1 mouse cellular context compared by ENCODE assay signal in genomic region chr10:80949081-80949480, GRCm38 (mm10).
TF ChIP-seq lines count a peak whose summit lies in the region.

No protein-coding gene starts in this region.

TF ChIP-seq in MEL, 35 proteins besides CTCF, POLR2A, EP300 and RAD21:
- no peak for TF ChIP-seq TAL1 (IDR thresholded peaks at IDR 0.05; ENCODE audit: low read length)
- no peak for TF ChIP-seq USF2 (IDR thresholded peaks at IDR 0.05; ENCODE audit: borderline replicate concordance in 1 of 2, insufficient read depth in 1 of 2, low read depth in 1 of 2, low read length in 2 of 2)
- no peak for TF ChIP-seq MXI1 (IDR thresholded peaks at IDR 0.05; ENCODE audit: low read depth, low read length)
- no peak for TF ChIP-seq ZNF384 (IDR thresholded peaks at IDR 0.05; ENCODE audit: low read depth, low read length)
- no peak for TF ChIP-seq GATA1 (IDR thresholded peaks at IDR 0.05; ENCODE audit: low read depth, low read length)
- TF ChIP-seq POLR2AphosphoS5 (IDR thresholded peaks at IDR 0.05; ENCODE audit: borderline replicate concordance, low read depth, low read length): no peak
- no peak for TF ChIP-seq MYC (IDR thresholded peaks at IDR 0.05; ENCODE audit: low read depth, low read length)
- no peak for TF ChIP-seq NELFE (IDR thresholded peaks at IDR 0.05; ENCODE audit: low read depth, low read length)
- no peak for TF ChIP-seq HCFC1 (IDR thresholded peaks at IDR 0.05; ENCODE audit: low read depth, low read length)
- TF ChIP-seq UBTF (IDR thresholded peaks at IDR 0.05; ENCODE audit: borderline replicate concordance, insufficient read depth, low read depth, low read length): no peak
- TF ChIP-seq SMC3 (IDR thresholded peaks at IDR 0.05; ENCODE audit: low read depth, low read length): no peak
- no peak for TF ChIP-seq MYB (IDR thresholded peaks at IDR 0.05; ENCODE audit: low read depth, low read length)
- TF ChIP-seq MEF2A (IDR thresholded peaks at IDR 0.05; ENCODE audit: extremely low read depth, insufficient replicate concordance, low read depth, low read length, poor library complexity, severe bottlenecking): no peak
